Mouse (Mus musculus) kidney, embryonic 14.5 days (tissue): ENCODE data around the gene Ivd. TPM values are rescaled to one million over a fixed set of nuclear protein-coding genes. Genes with fewer than 3 reads are reported as not detected.

Experiments
- ATAC-seq: fragments of 200-750 bp; cut with Nextera tagmentation; 2 replicates; pipeline ENCODE4 v1.8.0; 2017; ENCODE audit warnings: moderate number of reproducible peaks, mild to moderate bottlenecking, moderate TSS enrichment, moderate library complexity; ENCODE audit not compliant: low FRiP score, low TSS enrichment
- H3K27ac ChIP-seq: fragments of 300-500 bp; sonication (generic); 2 replicates; pipeline ENCODE4 v1.5.1; 2014; ENCODE audit warnings: low read depth, mild to moderate bottlenecking, low read length, moderate library complexity, mixed read lengths
- H3K27me3 ChIP-seq: fragments of 300-500 bp; sonication (generic); 2 replicates; pipeline ENCODE4 v1.6.1; 2014; ENCODE audit warnings: mild to moderate bottlenecking, low read length; ENCODE audit not compliant: control insufficient read depth, insufficient read depth
- H3K36me3 ChIP-seq: fragments of 300-500 bp; sonication (generic); 2 replicates; pipeline ENCODE4 v1.6.1; 2014; ENCODE audit warnings: low read length, mixed read lengths; ENCODE audit not compliant: control insufficient read depth, insufficient read depth
- H3K4me1 ChIP-seq: fragments of 300-500 bp; sonication (generic); 2 replicates; pipeline ENCODE4 v1.6.1; 2014; ENCODE audit warnings: low read length, mixed read lengths; ENCODE audit not compliant: control insufficient read depth, insufficient read depth
- H3K4me2 ChIP-seq: fragments of 300-500 bp; sonication (generic); replicated peaks from 2 replicates; pipeline ENCODE4 v1.6.1; 2014; ENCODE audit warnings: low read depth, mild to moderate bottlenecking, low read length
- H3K4me3 ChIP-seq: fragments of 300-500 bp; sonication (generic); 2 replicates; pipeline ENCODE4 v1.5.1; 2014; ENCODE audit warnings: mild to moderate bottlenecking, low read length
- H3K9ac ChIP-seq: fragments of 300-500 bp; sonication (generic); 2 replicates; pipeline ENCODE4 v1.6.1; 2014; ENCODE audit warnings: low read depth, mild to moderate bottlenecking, low read length, moderate library complexity
- H3K9me3 ChIP-seq: fragments of 300-500 bp; sonication (generic); 2 replicates; pipeline ENCODE4 v1.6.1; 2016; ENCODE audit warnings: low read length; ENCODE audit not compliant: control insufficient read depth
- whole genome bisulfite sequencing: fragments of 180-500 bp; shearing (Covaris S2); extraction: QIAGEN DNeasy Blood & Tissue Kit; methylation state at CpG from one replicate; pipeline ENCODE4 v1.1.7; 2014; 5-methylcytosine and 5-hydroxymethylcytosine counted together
- polyA plus RNA-seq: library from polyadenylated mRNA; unstranded; fragments of >200 nt; fragmentation: Nextera tagmentation; extraction: Ambion mirVana; gene quantifications from 2 replicates; pipeline ENCODE4 v1.2.1, GENCODE M21; 2014

Gene Ivd
- polyA plus RNA-seq, 1 experiment from 2014 or later = 63.1 TPM

- H3K36me3 ChIP-seq = 0 out of 2 replicates have a peak, but pooled peaks cover 2% of the 10 kb centered on the region
- H3K9ac ChIP-seq = peak within 1 kb of the TSS; percentile 86
- no peaks in the 10 kb centered on the region for H3K9me3 ChIP-seq
- peak within 1 kb of the TSS; percentile 91 for H3K4me2 ChIP-seq
- H3K4me3 ChIP-seq = peak within 1 kb of the TSS; percentile 86
- no peaks in the 10 kb centered on the region; the same call in 1 of the 2 replicates for H3K27me3 ChIP-seq
- peak within 1 kb of the TSS; percentile 73 for H3K27ac ChIP-seq
- peak; percentile 96 for ATAC-seq
- peaks cover 17% of the 10 kb centered on the region for H3K4me1 ChIP-seq
- WGBS = under 1% methylated on average over 40 of the region's 47 CpGs
Measured at GRCm38 (mm10) chr2:118926361-118926997, 64.7 kb downstream of the Ivd start, which contains the start of gene Chst14. Gene Chst14 (plus strand): TSS chr2:118926496.

DNA sequence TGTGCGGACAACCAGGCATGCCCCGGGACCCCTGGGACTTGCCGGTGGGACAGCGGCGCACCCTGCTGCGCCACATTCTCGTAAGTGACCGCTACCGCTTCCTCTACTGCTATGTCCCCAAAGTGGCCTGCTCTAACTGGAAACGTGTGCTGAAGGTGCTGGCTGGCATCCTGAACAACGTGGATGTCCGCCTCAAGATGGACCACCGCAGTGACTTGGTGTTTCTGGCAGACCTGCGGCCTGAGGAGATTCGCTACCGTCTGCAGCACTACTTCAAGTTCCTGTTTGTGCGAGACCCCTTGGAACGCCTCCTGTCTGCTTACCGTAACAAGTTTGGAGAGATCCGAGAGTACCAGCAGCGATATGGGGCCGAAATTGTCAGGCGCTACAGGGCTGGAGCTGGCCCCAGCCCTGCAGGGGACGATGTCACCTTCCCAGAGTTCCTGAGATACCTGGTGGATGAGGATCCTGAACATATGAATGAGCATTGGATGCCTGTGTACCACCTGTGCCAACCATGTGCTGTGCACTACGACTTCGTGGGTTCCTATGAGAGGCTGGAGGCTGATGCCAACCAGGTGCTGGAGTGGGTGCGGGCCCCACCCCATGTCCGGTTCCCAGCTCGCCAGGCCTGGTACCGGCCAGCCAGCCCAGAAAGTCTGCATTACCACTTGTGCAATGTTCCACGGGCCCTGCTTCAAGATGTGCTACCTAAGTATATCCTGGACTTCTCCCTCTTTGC is 65.4 kb downstream of the Ivd start:
- Histone ChIP-seq H3K4me1 (peaks cover 17% of the 10 kb centered on the region), H3K9me3 (no peaks in the 10 kb centered on the region), H3K9ac (peak overlapping the region; percentile 86), H3K36me3 (0 out of 2 replicates have a peak, but pooled peaks cover 2% of the 10 kb centered on the region), H3K27me3 (no peaks in the 10 kb centered on the region; the same call in 1 of the 2 replicates), H3K4me3 (peak overlapping the region; percentile 86), H3K27ac (peak overlapping the region; percentile 73), H3K4me2 (peak overlapping the region; percentile 91)
- peak; percentile 10; the same call in 1 of the 2 replicates for ATAC-seq
- 31% methylated on average over 31 of the region's 31 CpGs for WGBS

Other genes starting within 250 kb of the Ivd start
- gene Pak6, start 198.7 kb upstream of the Ivd start, polyA plus RNA-seq = 0.54 and 0.90 TPM in 2 replicates
- gene Ankrd63, start 158.0 kb upstream of the Ivd start, polyA plus RNA-seq = 0.24 and 0.65 TPM in 2 replicates
- 1.7 and 1.9 TPM in 2 replicates for gene Plcb2, start 133.5 kb upstream of the Ivd start, polyA plus RNA-seq
- 18.3 and 22.0 TPM in 2 replicates for gene Inafm2, start 116.2 kb upstream of the Ivd start, polyA plus RNA-seq
- gene Ccdc9b, start 99.3 kb upstream of the Ivd start, polyA plus RNA-seq = 0.34 and 0.68 TPM in 2 replicates
- not detected in 2 replicates for gene Phgr1, start 89.2 kb upstream of the Ivd start, polyA plus RNA-seq
- gene Disp2, start 82.2 kb upstream of the Ivd start, polyA plus RNA-seq = 0.05 TPM in 1 of 2 replicates, not detected in the other
- 134 and 141 TPM in 2 replicates for gene Knstrn, start 48.0 kb upstream of the Ivd start, polyA plus RNA-seq
- 1.2 and 2.3 TPM in 2 replicates for gene Bahd1, start 38.4 kb downstream of the Ivd start, polyA plus RNA-seq
- 27.1 and 31.8 TPM in 2 replicates for gene Chst14, start 64.5 kb downstream of the Ivd start, polyA plus RNA-seq
- gene Ccdc32, start 167.4 kb downstream of the Ivd start, polyA plus RNA-seq = 19.9 and 22.0 TPM in 2 replicates
- gene Rpusd2, start 172.8 kb downstream of the Ivd start, polyA plus RNA-seq = 5.8 and 6.0 TPM in 2 replicates
- 48.3 and 49.1 TPM in 2 replicates for gene Knl1, start 185.2 kb downstream of the Ivd start, polyA plus RNA-seq